Mouse (Mus musculus): ENCODE data around the gene Gm21173.
"Not testable (repeated sequence)": the region's sequence is repeated elsewhere in the genome, so short reads cannot be mapped to it uniquely, and the experiment has no call there.

Gm21173 gene

DNA sequence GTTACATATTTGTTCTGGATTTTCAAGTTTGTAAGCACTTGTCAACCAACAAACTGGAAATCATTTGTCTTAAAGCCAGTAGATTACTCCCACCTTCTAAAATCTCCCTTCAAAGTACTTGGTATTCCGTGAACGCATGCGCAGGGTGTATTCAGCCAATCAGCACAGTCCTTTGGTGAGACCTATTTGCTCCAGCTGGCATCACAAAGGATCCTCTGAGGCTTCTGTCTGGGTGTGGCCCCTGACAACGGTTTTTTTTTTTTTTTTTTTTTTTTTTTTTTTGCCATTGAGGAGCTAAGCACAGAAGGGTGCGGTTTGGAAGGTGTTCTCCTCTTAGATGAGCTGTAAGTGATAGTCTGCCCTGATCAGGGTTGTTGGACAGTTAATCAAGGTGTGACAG is at the start of gene Gm21173:
Gm21173 (plus strand) TSS at position 301 of the 400 bp plus-strand sequence.
- CTCF ChIA-PET, POLR2A ChIA-PET: not testable (repeated sequence)

Measured in embryonic stem cell, embryonic (primary cell).